Mouse (Mus musculus): Measurements from ENCODE around the gene Atrnl1.

The Atrnl1 gene

GRCm38 (mm10) chr19:58072404-58072803 is 461.6 kb downstream of the Atrnl1 start:
- in situ Hi-C loops (cut with MboI) = no loop called here

- in situ Hi-C loops (cut with MboI) = no loop called here
Measured at GRCm38 (mm10) chr19:58072846-58073245, 462.0 kb downstream of the Atrnl1 start.

- in situ Hi-C loops (cut with MboI) = no loop called here
Measured at GRCm38 (mm10) chr19:58075252-58075651, 464.4 kb downstream of the Atrnl1 start.

GRCm38 (mm10) chr19:58076961-58077371 is 466.1 kb downstream of the Atrnl1 start:
- in situ Hi-C loops (cut with MboI) = no loop called here

- in situ Hi-C loops (cut with MboI) = no loop called here
Measured at GRCm38 (mm10) chr19:58077529-58078070, 466.8 kb downstream of the Atrnl1 start.

GRCm38 (mm10) chr19:58080168-58080567 is 469.3 kb downstream of the Atrnl1 start:
- in situ Hi-C loops (cut with MboI) = no loop called here

GRCm38 (mm10) chr19:58082751-58083150 is 471.9 kb downstream of the Atrnl1 start:
- in situ Hi-C loops (cut with MboI) = no loop called here

GRCm38 (mm10) chr19:58084826-58085225 is 474.0 kb downstream of the Atrnl1 start:
- in situ Hi-C loops (cut with MboI) = no loop called here

GRCm38 (mm10) chr19:58086734-58087133 is 475.9 kb downstream of the Atrnl1 start:
- in situ Hi-C loops (cut with MboI) = no loop called here

GRCm38 (mm10) chr19:58087901-58088300 is 477.1 kb downstream of the Atrnl1 start:
- in situ Hi-C loops (cut with MboI) = no loop called here

GRCm38 (mm10) chr19:58088433-58088832 is 477.6 kb downstream of the Atrnl1 start:
- in situ Hi-C loops (cut with MboI) = no loop called here

GRCm38 (mm10) chr19:58091911-58092310 is 481.1 kb downstream of the Atrnl1 start:
- in situ Hi-C loops (cut with MboI) = no loop called here

GRCm38 (mm10) chr19:58094781-58095543 is 484.1 kb downstream of the Atrnl1 start:
- in situ Hi-C loops (cut with MboI) = no loop called here

- in situ Hi-C loops (cut with MboI) = no loop called here
Measured at GRCm38 (mm10) chr19:58095776-58096175, 484.9 kb downstream of the Atrnl1 start.

GRCm38 (mm10) chr19:58097195-58097594 is 486.4 kb downstream of the Atrnl1 start:
- in situ Hi-C loops (cut with MboI) = no loop called here

- in situ Hi-C loops (cut with MboI) = no loop called here
Measured at GRCm38 (mm10) chr19:58099539-58099938, 488.7 kb downstream of the Atrnl1 start.

GRCm38 (mm10) chr19:58100381-58100780 is 489.5 kb downstream of the Atrnl1 start:
- in situ Hi-C loops (cut with MboI) = no loop called here

GRCm38 (mm10) chr19:58104544-58104943 is 493.7 kb downstream of the Atrnl1 start:
- in situ Hi-C loops (cut with MboI) = no loop called here

- in situ Hi-C loops (cut with MboI) = no loop called here
Measured at GRCm38 (mm10) chr19:58107632-58108031, 496.8 kb downstream of the Atrnl1 start.

- in situ Hi-C loops (cut with MboI) = no loop called here
Measured at GRCm38 (mm10) chr19:58110491-58110890, 499.7 kb downstream of the Atrnl1 start.

GRCm38 (mm10) chr19:58111291-58111690 is 500.5 kb downstream of the Atrnl1 start:
- in situ Hi-C loops (cut with MboI) = no loop called here

GRCm38 (mm10) chr19:58112151-58112550 is 501.3 kb downstream of the Atrnl1 start:
- in situ Hi-C loops (cut with MboI) = no loop called here

- in situ Hi-C loops (cut with MboI) = no loop called here
Measured at GRCm38 (mm10) chr19:58113092-58113731, 502.4 kb downstream of the Atrnl1 start.
